9 mouse cellular contexts compared by ENCODE assay signal in the genomic region with DNA sequence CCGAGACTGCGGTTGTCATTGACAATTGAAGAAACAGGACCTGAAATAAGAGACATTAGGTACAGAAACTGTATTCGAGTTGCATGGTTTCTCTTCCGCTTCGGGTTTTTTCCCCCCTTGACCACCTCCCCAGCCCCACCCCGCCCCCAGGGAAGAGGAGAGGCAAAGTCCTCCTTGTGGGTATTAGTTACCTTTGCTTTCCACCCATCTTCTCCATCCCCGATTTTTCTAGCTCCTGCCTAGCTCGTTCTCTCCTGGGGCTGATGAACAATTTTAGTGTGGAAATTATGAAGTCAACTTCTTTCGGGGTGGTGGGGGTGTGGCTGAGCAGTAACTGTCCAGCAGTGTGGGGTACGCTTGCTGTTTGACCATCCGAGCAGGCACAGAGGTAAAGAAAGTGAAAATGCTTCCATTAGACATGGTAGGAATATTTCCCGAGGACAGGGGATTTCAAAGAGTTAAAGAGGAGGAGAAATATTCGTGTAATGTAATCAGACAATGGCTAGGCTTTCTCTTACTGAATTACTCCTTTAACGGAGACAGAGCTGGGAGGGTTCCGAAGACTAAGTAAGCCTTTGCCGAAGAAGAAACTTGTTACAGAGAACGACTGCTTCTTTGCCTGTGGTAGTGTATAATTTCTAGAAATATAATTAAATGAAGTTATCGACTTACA. TPM values are rescaled to one million over a fixed set of nuclear protein-coding genes. Genes with fewer than 3 reads are reported as not detected.
A peak's percentile ranks its signal among the peaks of the same experiment; 100 is the strongest.
DNase-seq lines count a peak whose midpoint lies in the region; ATAC-seq and TF ChIP-seq lines count a peak whose summit lies in the region.
"Had no signal": no experiment of that assay in that cellular context is flagged by ENCODE, and none has a peak within 500 bp of the region (broad histone marks: within the 10 kb centered on the region; RNA-seq: fewer than 3 reads in every experiment).

No protein-coding gene starts in this region.

- no peak overlapping the region for H3K27ac ChIP-seq in heart, embryonic 11.5 days (ENCODE audit: low read depth, low read length)
- peak overlapping the region; percentile 86 for H3K27ac ChIP-seq in cortical plate, adult 2 months (ENCODE audit: insufficient read depth, low read length)
- H3K27ac ChIP-seq in intestine, embryonic 16.5 days (ENCODE audit: low read length), result no peak overlapping the region
- H3K27ac ChIP-seq in olfactory bulb, adult 2 months (ENCODE audit: insufficient read depth, low read depth, low read length), result peak overlapping the region; percentile 82

- WGBS in heart, embryonic 11.5 days (ENCODE audit: insufficient replicate concordance), result 18% methylated on average over 18 of the region's 18 CpGs
- 13% methylated on average over 17 of the region's 18 CpGs for WGBS in intestine, embryonic 16.5 days
- 1% methylated on average over 18 of the region's 18 CpGs for WGBS in olfactory bulb, adult 2 months

- no peaks in the 10 kb centered on the region for H3K9me3 ChIP-seq in heart, embryonic 11.5 days (replicated peaks; ENCODE audit: control insufficient read depth, low read length)
- H3K9me3 ChIP-seq in E14TG2a.4 (ENCODE audit: low read length), result no peaks in the 10 kb centered on the region
- H3K9me3 ChIP-seq in intestine, embryonic 16.5 days (ENCODE audit: control insufficient read depth, low read length), result no peaks in the 10 kb centered on the region

- peak overlapping the region; percentile 41 for H3K4me3 ChIP-seq in heart, embryonic 11.5 days (ENCODE audit: low read depth, low read length)
- H3K4me3 ChIP-seq in E14TG2a.4 (replicated peaks; ENCODE audit: low read length), result peak overlapping the region; percentile 73
- H3K4me3 ChIP-seq in cortical plate, adult 2 months (ENCODE audit: insufficient read depth, low read length), result peak overlapping the region; percentile 100
- H3K4me3 ChIP-seq in intestine, embryonic 16.5 days (ENCODE audit: low read length), result peak overlapping the region; percentile 50
- H3K4me3 ChIP-seq in olfactory bulb, adult 2 months (ENCODE audit: insufficient read depth, low read depth, low read length), result peak overlapping the region; percentile 78

- no peaks in the 10 kb centered on the region for H3K36me3 ChIP-seq in heart, embryonic 11.5 days (ENCODE audit: control insufficient read depth, insufficient read depth, low read length)
- no peaks in the 10 kb centered on the region for H3K36me3 ChIP-seq in E14TG2a.4 (ENCODE audit: insufficient read depth, low read length)
- H3K36me3 ChIP-seq in intestine, embryonic 16.5 days (ENCODE audit: control insufficient read depth, insufficient read depth, low read length), result no peaks in the 10 kb centered on the region

- no peak for TF ChIP-seq POLR2A in cortical plate, adult 2 months (IDR thresholded peaks at IDR 0.05; ENCODE audit: extremely low read depth, insufficient read depth, low read length)
- TF ChIP-seq POLR2A in olfactory bulb, adult 2 months (IDR thresholded peaks at IDR 0.05; ENCODE audit: insufficient read depth, low read depth, low read length), result no peak

- no peak overlapping the region for H3K9ac ChIP-seq in heart, embryonic 11.5 days (ENCODE audit: low read depth, low read length)
- 0 out of 2 replicates have a peak overlapping the region, but pooled peaks have one; percentile 6 for H3K9ac ChIP-seq in intestine, embryonic 16.5 days (ENCODE audit: low read depth, low read length)

- no peak for DNase-seq in heart, adult 11 months
- no peak for DNase-seq in adipocyte (ENCODE audit: low spot score)
- no peak for DNase-seq in ovary, adult 18-20 months (ENCODE audit: low spot score)

- peak overlapping the region; percentile 62 for H3K4me2 ChIP-seq in heart, embryonic 11.5 days
- peak overlapping the region; percentile 66 for H3K4me2 ChIP-seq in intestine, embryonic 16.5 days (ENCODE audit: low read depth, low read length)

- 0 out of 2 replicates have a peak, but pooled peaks cover 2% of the 10 kb centered on the region for H3K4me1 ChIP-seq in heart, embryonic 11.5 days (ENCODE audit: control insufficient read depth, insufficient read depth, low read length)
- peaks cover 13% of the 10 kb centered on the region for H3K4me1 ChIP-seq in E14TG2a.4 (replicated peaks; ENCODE audit: low read depth, low read length)
- H3K4me1 ChIP-seq in cortical plate, adult 2 months (ENCODE audit: control insufficient read depth, insufficient read depth, low read length), result no peaks in the 10 kb centered on the region
- peaks cover 5% of the 10 kb centered on the region; the same call in 1 of the 2 replicates for H3K4me1 ChIP-seq in intestine, embryonic 16.5 days (ENCODE audit: control insufficient read depth, insufficient read depth, low read length)
- peaks cover 6% of the 10 kb centered on the region for H3K4me1 ChIP-seq in olfactory bulb, adult 2 months (ENCODE audit: control insufficient read depth, insufficient read depth, low read length)

- no peak for ATAC-seq in heart, embryonic 11.5 days (replicated peaks; ENCODE audit: insufficient number of reproducible peaks, low FRiP score, low TSS enrichment)
- ATAC-seq in intestine, embryonic 16.5 days, result no peak; the same call in 1 of the 2 replicates

- TF ChIP-seq CTCF in E14TG2a.4 (conservative IDR thresholded peaks at IDR 0.05; ENCODE audit: low read length), result no peak
- no peak for TF ChIP-seq CTCF in cortical plate, adult 2 months (IDR thresholded peaks at IDR 0.05; ENCODE audit: extremely low read depth, insufficient read depth, low read length)
- no peak for TF ChIP-seq CTCF in olfactory bulb, adult 2 months (IDR thresholded peaks at IDR 0.05; ENCODE audit: insufficient read depth, low read depth, low read length)

- H3K27me3 ChIP-seq in heart, embryonic 11.5 days (ENCODE audit: control insufficient read depth, insufficient read depth, low read length), result peaks cover 20% of the 10 kb centered on the region
- H3K27me3 ChIP-seq in E14TG2a.4 (ENCODE audit: insufficient read depth, low read length), result peaks cover 32% of the 10 kb centered on the region
- H3K27me3 ChIP-seq in intestine, embryonic 16.5 days (replicated peaks; ENCODE audit: control insufficient read depth, insufficient read depth, low read length), result peaks cover 15% of the 10 kb centered on the region
- H3K27me3 ChIP-seq: CH12.LX had no signal

RNA-seq across cellular contexts. Expression of gene Ppfia2, which starts 0.5 kb away (rescaled TPM):
- 0.14 and 0.32 TPM in 2 replicates for polyA plus RNA-seq in heart, embryonic 11.5 days (2014; fragmentation: Nextera tagmentation; extraction: Ambion mirVana)
- 34.3 and 45.6 TPM in 2 replicates for polyA plus RNA-seq in cortical plate, adult 2 months (2012; rRNA removed)
- 0.51 and 0.58 TPM in 2 replicates for polyA plus RNA-seq in intestine, embryonic 16.5 days (2015; fragmentation: Nextera tagmentation; extraction: Ambion mirVana)
- polyA plus RNA-seq in olfactory bulb, adult 2 months (2012; ENCODE audit: insufficient read depth, insufficient read length, low replicate concordance, missing spikeins), result 102 TPM in 1 of 2 replicates, not detected in the other

Comparison
In these comparisons a context has a peak if more than half of its experiments do, and no peak if none do; other contexts are left out.
1. H3K27ac ChIP-seq: peak in cortical plate, adult 2 months (single experiment) and olfactory bulb, adult 2 months (single experiment); none in heart, embryonic 11.5 days (single experiment) and intestine, embryonic 16.5 days (single experiment).
2. H3K4me3 ChIP-seq: peak in every context shown above with its lines; median percentile 100 in cortical plate, adult 2 months; 78 in olfactory bulb, adult 2 months; 73 in E14TG2a.4; 50 in intestine, embryonic 16.5 days; 41 in heart, embryonic 11.5 days.
3. RNA of gene Ppfia2, which starts 0.5 kb away (polyA plus RNA-seq): 102 TPM in olfactory bulb, adult 2 months and 34.3 to 45.6 TPM in cortical plate, adult 2 months; 0.51 to 0.58 TPM in intestine, embryonic 16.5 days and 0.14 to 0.32 TPM in heart, embryonic 11.5 days; every median in the first group is over 10 times any median in the second.